Mouse (Mus musculus) MN1 (cell line): ENCODE data around the gene Mapk1ip1l.

Experiments
- DNase-seq: peaks from one replicate; pipeline ENCODE4 v3.0.0-alpha.2; 2016; ENCODE audit warnings: low spot score

Mapk1ip1l gene

GRCm38 (mm10) chr14:47361418-47361817, 63.4 kb downstream of the Mapk1ip1l start:
- DNase-seq = no peak

GRCm38 (mm10) chr14:47361899-47362298, 63.8 kb downstream of the Mapk1ip1l start:
- no peak for DNase-seq

GRCm38 (mm10) chr14:47364742-47365449, 66.8 kb downstream of the Mapk1ip1l start:
- no peak for DNase-seq

- DNase-seq = peak; percentile 30
These were observed 68.8 kb downstream of the Mapk1ip1l start for GRCm38 (mm10) chr14:47366881-47367321.

- peak; percentile 27 for DNase-seq
These were observed 69.4 kb downstream of the Mapk1ip1l start, which contains the start of gene Lgals3 for GRCm38 (mm10) chr14:47367461-47367860. Lgals3 (plus strand) TSS chr14:47367751.

- no peak for DNase-seq
These were observed 71.7 kb downstream of the Mapk1ip1l start for GRCm38 (mm10) chr14:47369741-47370140.

GRCm38 (mm10) chr14:47370790-47371189, 72.7 kb downstream of the Mapk1ip1l start:
- no peak for DNase-seq

- peak; percentile 79 for DNase-seq
These were observed 73.6 kb downstream of the Mapk1ip1l start for GRCm38 (mm10) chr14:47371689-47372088.
